Mouse (Mus musculus) urinary bladder, postnatal 14 days (tissue): ENCODE measurements at regions not wholly inside any gene's neighbourhood (a gene's known extent, or its start where the extent isn't known, plus 50 kb on each side); places are given as distances from the start of the nearest gene placed in this dataset.

Source experiments
- DNase-seq: peaks from one replicate; pipeline ENCODE4 v3.0.0; 2021; ENCODE audit warnings: low spot score

GRCm38 (mm10) chr7:136798605-136799004 lies 95.8 kb upstream of the Mgmt start:
- no peak for DNase-seq

- no peak for DNase-seq
These were observed 87.3 kb upstream of the Mgmt start for GRCm38 (mm10) chr7:136807101-136807500.

DNA sequence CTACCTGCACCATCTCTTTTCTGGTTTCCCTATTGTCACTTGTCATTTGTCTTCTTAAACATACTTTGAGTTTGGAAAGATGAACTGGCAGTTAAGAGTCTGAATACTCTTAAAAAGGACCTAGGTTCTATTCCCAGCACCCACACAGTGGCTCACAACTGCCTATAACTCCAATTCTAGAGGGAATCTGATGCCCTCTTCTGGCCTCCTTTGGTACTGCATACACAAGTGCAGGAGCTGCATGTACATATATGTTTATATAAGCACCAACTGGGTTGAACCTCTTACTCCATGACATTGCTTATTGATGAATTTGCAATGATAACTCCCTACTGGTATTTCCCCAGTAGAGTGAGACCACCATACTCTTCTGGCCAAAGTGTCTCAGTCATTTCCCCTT lies 86.4 kb upstream of the Mgmt start:
- DNase-seq, result no peak

DNA sequence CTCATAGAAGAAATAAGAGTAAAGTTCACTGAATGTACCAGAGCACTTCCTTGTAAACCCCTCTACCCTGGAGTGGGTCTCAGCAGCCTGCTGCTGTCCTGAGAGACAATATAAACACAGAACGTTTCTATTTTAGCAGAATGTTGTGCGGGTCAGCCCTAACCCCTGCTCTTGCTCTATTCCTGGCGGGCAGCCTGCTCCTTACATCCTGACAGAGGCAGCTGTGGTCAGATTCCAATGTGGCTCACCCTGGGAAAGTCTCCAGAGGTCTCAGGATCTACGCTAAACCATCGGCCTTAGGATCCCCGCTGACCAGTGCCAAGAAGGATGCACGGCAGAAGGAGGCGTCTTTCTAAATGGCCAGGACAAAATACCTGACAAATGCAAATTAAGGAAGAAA lies 84.8 kb upstream of the Mgmt start:
- no peak for DNase-seq

GRCm38 (mm10) chr7:136813691-136814325 lies 80.6 kb upstream of the Mgmt start:
- DNase-seq, result no peak

DNA sequence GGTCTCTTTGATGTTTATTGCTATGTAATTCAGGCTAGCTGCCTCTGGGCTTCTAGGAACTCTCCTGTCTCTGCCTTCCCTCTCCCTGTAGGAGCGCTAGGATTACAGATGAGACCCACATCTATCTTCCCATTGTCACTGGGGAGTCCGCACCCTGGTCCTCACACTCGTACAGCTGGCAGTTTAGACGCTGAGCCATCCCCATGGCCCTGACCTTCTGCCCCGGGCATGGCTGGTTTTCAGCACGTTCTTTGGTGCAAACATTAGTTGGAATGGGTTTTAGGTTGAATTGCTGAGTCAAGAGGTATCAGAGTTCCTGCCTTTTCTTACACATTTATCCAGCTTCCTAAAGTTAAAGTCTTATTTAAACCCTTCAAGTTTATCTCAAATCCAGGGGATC lies 79.7 kb upstream of the Mgmt start:
- DNase-seq, result no peak

GRCm38 (mm10) chr7:136820291-136820690 lies 74.1 kb upstream of the Mgmt start:
- DNase-seq, result no peak

- no peak for DNase-seq
These were observed 68.8 kb upstream of the Mgmt start for GRCm38 (mm10) chr7:136825647-136826046.

DNA sequence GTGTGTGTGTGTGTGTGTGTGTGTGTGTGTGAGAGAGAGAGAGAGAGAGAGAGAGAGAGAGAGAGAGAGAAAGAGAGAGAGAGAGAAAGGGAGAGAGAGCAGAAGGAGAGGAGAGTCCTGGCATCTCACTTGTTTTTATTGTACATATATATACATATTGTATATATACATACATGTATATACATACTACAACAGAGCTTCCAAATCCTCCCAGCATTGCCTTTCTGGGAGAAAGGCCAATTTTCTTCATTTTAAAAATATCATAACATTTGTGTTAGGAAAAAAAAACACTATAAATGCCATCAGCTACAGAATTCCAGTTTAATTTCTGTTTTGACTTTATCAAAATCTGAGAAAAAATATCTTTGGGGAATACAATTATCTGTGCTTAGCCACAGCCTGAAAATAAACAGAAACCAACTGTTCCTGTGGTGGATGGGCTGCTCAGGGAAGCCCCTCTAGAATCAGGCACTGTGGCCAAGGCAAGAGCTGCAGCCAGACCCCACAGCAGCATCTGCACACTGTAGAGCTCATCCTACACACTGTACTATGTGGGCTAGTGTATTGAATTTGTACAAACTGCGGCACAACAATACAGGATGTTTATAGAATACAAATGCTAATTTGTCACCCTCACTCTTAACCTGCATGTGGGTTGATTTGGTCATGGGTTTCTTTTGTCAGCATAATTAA lies 64.6 kb upstream of the Mgmt start:
- DNase-seq, result no peak

- DNase-seq, result no peak
These were observed 62.0 kb upstream of the Mgmt start for GRCm38 (mm10) chr7:136832419-136832818.

DNA sequence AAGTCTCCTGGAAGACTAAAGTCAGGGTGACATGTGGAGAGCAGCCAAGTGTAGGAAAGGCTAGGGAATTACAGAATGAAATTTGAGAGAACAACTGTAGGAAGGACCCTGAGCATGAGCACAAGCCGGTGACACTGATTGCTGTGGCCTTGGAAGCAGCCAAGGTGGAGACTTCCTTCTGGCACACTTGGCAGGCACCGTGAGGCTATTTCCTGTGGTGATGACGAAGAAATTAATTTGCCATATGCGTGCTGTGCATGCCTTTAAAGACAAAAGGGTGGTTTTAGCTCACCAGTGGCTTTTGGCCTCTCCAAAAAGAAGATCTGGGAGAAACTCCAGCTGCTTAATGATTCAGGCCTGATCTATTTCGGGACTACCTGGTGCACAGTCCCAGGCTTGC lies 55.4 kb upstream of the Mgmt start:
- no peak for DNase-seq

DNA sequence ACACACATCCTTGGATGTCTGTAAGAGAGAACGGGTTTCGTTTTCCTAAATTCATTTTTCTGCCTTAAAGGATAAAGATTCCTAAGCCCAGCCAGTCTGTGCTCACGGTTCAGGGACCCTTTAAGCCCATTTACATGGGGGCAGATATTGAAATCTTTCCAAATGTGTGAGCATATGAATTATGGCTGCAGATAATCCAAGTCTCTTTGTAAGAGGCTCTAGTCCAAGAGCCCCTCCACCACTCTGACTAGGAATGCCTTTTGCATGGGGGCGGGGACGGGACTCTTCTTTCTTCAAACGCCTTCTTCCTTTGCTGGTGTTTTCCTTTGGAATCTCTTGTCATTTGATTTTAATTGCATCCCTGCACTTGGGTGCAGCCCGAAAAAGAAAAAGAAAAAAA lies 54.2 kb upstream of the Mgmt start:
- no peak for DNase-seq

- DNase-seq, result no peak
These were observed 51.7 kb upstream of the Mgmt start for GRCm38 (mm10) chr7:136842751-136843150.

- DNase-seq, result no peak
These were observed 50.1 kb upstream of the Mgmt start for GRCm38 (mm10) chr7:136844282-136844681.
